Mouse (Mus musculus) heart, embryonic 10.5 days (tissue): ENCODE measurements around the gene Olfr1291-ps1. TPM values are rescaled to one million over a fixed set of nuclear protein-coding genes. Genes with fewer than 3 reads are reported as not detected.

Experiments used
- DNase-seq: peaks from one replicate; pipeline ENCODE4 v3.0.0-alpha.2; 2017; ENCODE audit warnings: low spot score
- H3K27ac ChIP-seq: fragments of 300-500 bp; sonication (generic); 2 replicates; pipeline ENCODE4 v1.5.1; 2016; ENCODE audit warnings: mild to moderate bottlenecking
- H3K27me3 ChIP-seq: fragments of 300-500 bp; sonication (generic); 2 replicates; pipeline ENCODE4 v1.6.1; 2016; ENCODE audit warnings: mild to moderate bottlenecking; ENCODE audit not compliant: poor library complexity, insufficient read depth, severe bottlenecking
- H3K36me3 ChIP-seq: fragments of 300-500 bp; sonication (generic); 2 replicates; pipeline ENCODE4 v1.6.1; 2016; ENCODE audit warnings: mild to moderate bottlenecking, moderate library complexity
- H3K4me1 ChIP-seq: fragments of 300-500 bp; sonication (generic); 2 replicates; pipeline ENCODE4 v1.6.1; 2016; ENCODE audit warnings: mild to moderate bottlenecking
- H3K4me3 ChIP-seq: fragments of 300-500 bp; sonication (generic); 2 replicates; pipeline ENCODE4 v1.5.1; 2016; ENCODE audit warnings: mild to moderate bottlenecking, moderate library complexity
- H3K9me3 ChIP-seq: fragments of 300-500 bp; sonication (generic); 2 replicates; pipeline ENCODE4 v1.6.1; 2016; ENCODE audit warnings: mild to moderate bottlenecking, moderate library complexity
- WGBS: fragments of 180-500 bp; shearing (Covaris S2); methylation state at CpG from one replicate; pipeline ENCODE4 v1.1.7; 2016; 5-methylcytosine and 5-hydroxymethylcytosine counted together
- polyA plus RNA-seq: library from polyadenylated mRNA; unstranded; fragments of >200 nt; fragmentation: Nextera tagmentation; extraction: Ambion mirVana; gene quantifications from 2 replicates; pipeline ENCODE4 v1.2.1, GENCODE M21; 2016

Olfr1291-ps1 gene
- 0.09 TPM in 1 of 2 replicates, not detected in the other for polyA plus RNA-seq

- no peak for DNase-seq
- Histone ChIP-seq H3K36me3 (no peaks in the 10 kb centered on the region), H3K4me3 (no peak within 1 kb of the TSS), H3K9me3 (no peaks in the 10 kb centered on the region), H3K27me3 (no peaks in the 10 kb centered on the region), H3K4me1 (no peaks in the 10 kb centered on the region), H3K27ac (no peak within 1 kb of the TSS)
- 86% methylated on average over 3 of the region's 3 CpGs for WGBS
Measured at GRCm38 (mm10) chr2:111496880-111497279, at the start of gene Olfr1291-ps1. Gene Olfr1291-ps1 (plus strand): TSS chr2:111497180.

GRCm38 (mm10) chr2:111448842-111449241 lies 48.1 kb upstream of the Olfr1291-ps1 start, which contains the start of gene Olfr1287:
Gene Olfr1287 (plus strand): TSS chr2:111449142.
- Histone ChIP-seq H3K9me3 (no peaks in the 10 kb centered on the region), H3K27me3 (no peaks in the 10 kb centered on the region), H3K27ac (no peak within 1 kb of the TSS), H3K36me3 (no peaks in the 10 kb centered on the region), H3K4me3 (no peak within 1 kb of the TSS), H3K4me1 (no peaks in the 10 kb centered on the region)
- no peak for DNase-seq
- WGBS: 64% methylated on average over 1 of the region's 1 CpGs

GRCm38 (mm10) chr2:111473801-111474200 lies 23.2 kb upstream of the Olfr1291-ps1 start, which contains the start of gene Olfr1288:
Gene Olfr1288 (plus strand): TSS chr2:111474101.
- no peaks in the 10 kb centered on the region for H3K4me1 ChIP-seq

GRCm38 (mm10) chr2:111480519-111480918 lies 16.5 kb upstream of the Olfr1291-ps1 start, which contains the start of gene Olfr1289:
Gene Olfr1289 (plus strand): TSS chr2:111480819.
- no peaks in the 10 kb centered on the region for H3K27me3 ChIP-seq
- DNase-seq: no peak

More at GRCm38 (mm10) chr2:111473801-111474200, 23.2 kb upstream of the Olfr1291-ps1 start, which contains the start of gene Olfr1288:
- no peak within 1 kb of the TSS for H3K4me3 ChIP-seq
- no peaks in the 10 kb centered on the region for H3K36me3 ChIP-seq
- H3K27ac ChIP-seq: no peak within 1 kb of the TSS
- no peaks in the 10 kb centered on the region for H3K27me3 ChIP-seq
- H3K9me3 ChIP-seq: no peaks in the 10 kb centered on the region
- DNase-seq: no peak
- WGBS: 95% methylated on average over 1 of the region's 1 CpGs

GRCm38 (mm10) chr2:111493729-111494128 lies 3.3 kb upstream of the Olfr1291-ps1 start, which contains the start of gene Olfr1290:
Gene Olfr1290 (minus strand): TSS chr2:111493829.
- no peaks in the 10 kb centered on the region for H3K27me3 ChIP-seq
- no peak within 1 kb of the TSS for H3K4me3 ChIP-seq
- no peak for DNase-seq
- no peaks in the 10 kb centered on the region for H3K4me1 ChIP-seq
- H3K36me3 ChIP-seq: no peaks in the 10 kb centered on the region
- WGBS: 73% methylated on average over 5 of the region's 5 CpGs
- no peaks in the 10 kb centered on the region for H3K9me3 ChIP-seq
- no peak within 1 kb of the TSS for H3K27ac ChIP-seq

More at GRCm38 (mm10) chr2:111480519-111480918, 16.5 kb upstream of the Olfr1291-ps1 start, which contains the start of gene Olfr1289:
- Histone ChIP-seq H3K36me3 (no peaks in the 10 kb centered on the region), H3K4me1 (no peaks in the 10 kb centered on the region), H3K9me3 (no peaks in the 10 kb centered on the region), H3K4me3 (no peak within 1 kb of the TSS), H3K27ac (no peak within 1 kb of the TSS)
- WGBS: 74% methylated on average over 1 of the region's 1 CpGs

GRCm38 (mm10) chr2:111517451-111517850 lies 20.5 kb downstream of the Olfr1291-ps1 start:
- H3K9me3 ChIP-seq: 0 out of 2 replicates have a peak, but pooled peaks cover 3% of the 10 kb centered on the region
- H3K27me3 ChIP-seq: no peaks in the 10 kb centered on the region
- 86% methylated on average over 10 of the region's 10 CpGs for WGBS

GRCm38 (mm10) chr2:111524903-111525302 lies 27.9 kb downstream of the Olfr1291-ps1 start, which contains the start of gene Olfr1293-ps:
Gene Olfr1293-ps (plus strand): TSS chr2:111525203.
- H3K9me3 ChIP-seq: no peaks in the 10 kb centered on the region
- no peaks in the 10 kb centered on the region for H3K36me3 ChIP-seq
- DNase-seq: no peak
- H3K27ac ChIP-seq: no peak within 1 kb of the TSS
- WGBS: 70% methylated on average over 1 of the region's 1 CpGs
- H3K4me1 ChIP-seq: no peaks in the 10 kb centered on the region
- no peaks in the 10 kb centered on the region for H3K27me3 ChIP-seq
- H3K4me3 ChIP-seq: no peak within 1 kb of the TSS

More at GRCm38 (mm10) chr2:111517451-111517850, 20.5 kb downstream of the Olfr1291-ps1 start:
- Histone ChIP-seq H3K36me3 (no peaks in the 10 kb centered on the region), H3K4me1 (no peaks in the 10 kb centered on the region), H3K27ac (no peak overlapping the region), H3K4me3 (no peak overlapping the region)
- no peak for DNase-seq

- Histone ChIP-seq H3K9me3 (no peaks in the 10 kb centered on the region), H3K27ac (no peak within 1 kb of the TSS), H3K4me3 (no peak within 1 kb of the TSS), H3K36me3 (no peaks in the 10 kb centered on the region), H3K27me3 (no peaks in the 10 kb centered on the region), H3K4me1 (no peaks in the 10 kb centered on the region)
- WGBS: 39% methylated on average over 1 of the region's 1 CpGs
- no peak for DNase-seq
Measured at GRCm38 (mm10) chr2:111540191-111540590, 43.2 kb downstream of the Olfr1291-ps1 start, which contains the start of gene Olfr1294. Gene Olfr1294 (minus strand): TSS chr2:111540291.

Other genes with a start within 250 kb of the Olfr1291-ps1 start
- not detected in 2 replicates for gene Olfr1276, start 242.7 kb upstream of the Olfr1291-ps1 start, polyA plus RNA-seq
- gene Olfr1277, start 223.1 kb upstream of the Olfr1291-ps1 start, polyA plus RNA-seq: not detected in 2 replicates
- not detected in 2 replicates for gene Olfr1278, start 207.0 kb upstream of the Olfr1291-ps1 start, polyA plus RNA-seq
- gene Olfr1279, start 196.5 kb upstream of the Olfr1291-ps1 start, polyA plus RNA-seq: 0.04 TPM in 1 of 2 replicates, not detected in the other
- gene Olfr1280, start 183.2 kb upstream of the Olfr1291-ps1 start, polyA plus RNA-seq: not detected in 2 replicates
- gene Olfr1281, start 170.7 kb upstream of the Olfr1291-ps1 start, polyA plus RNA-seq: not detected in 2 replicates
- not detected in 2 replicates for gene Olfr1282, start 161.1 kb upstream of the Olfr1291-ps1 start, polyA plus RNA-seq
- gene Olfr1283, start 130.4 kb upstream of the Olfr1291-ps1 start, polyA plus RNA-seq: not detected in 2 replicates
- not detected in 2 replicates for gene Olfr1284, start 121.7 kb upstream of the Olfr1291-ps1 start, polyA plus RNA-seq
- not detected in 2 replicates for gene Olfr1286, start 74.1 kb upstream of the Olfr1291-ps1 start, polyA plus RNA-seq
- gene Olfr1287, start 48.0 kb upstream of the Olfr1291-ps1 start, polyA plus RNA-seq: not detected in 2 replicates
- not detected in 2 replicates for gene Olfr1288, start 23.1 kb upstream of the Olfr1291-ps1 start, polyA plus RNA-seq
- not detected in 2 replicates for gene Olfr1289, start 16.4 kb upstream of the Olfr1291-ps1 start, polyA plus RNA-seq
- gene Olfr1290, start 3.4 kb upstream of the Olfr1291-ps1 start, polyA plus RNA-seq: 0.15 and 0.31 TPM in 2 replicates
- not detected in 2 replicates for gene Olfr1293-ps, start 28.0 kb downstream of the Olfr1291-ps1 start, polyA plus RNA-seq
- gene Olfr1294, start 43.1 kb downstream of the Olfr1291-ps1 start, polyA plus RNA-seq: not detected in 2 replicates
- gene Olfr1295, start 72.5 kb downstream of the Olfr1291-ps1 start, polyA plus RNA-seq: not detected in 2 replicates
- not detected in 2 replicates for gene Olfr1297, start 129.3 kb downstream of the Olfr1291-ps1 start, polyA plus RNA-seq
- gene Olfr1298, start 152.0 kb downstream of the Olfr1291-ps1 start, polyA plus RNA-seq: not detected in 2 replicates
- gene Olfr1299, start 164.2 kb downstream of the Olfr1291-ps1 start, polyA plus RNA-seq: not detected in 2 replicates